Mouse (Mus musculus) Patski (cell line): Measurements from ENCODE around the gene Bicra. TPM values are rescaled to one million over a fixed set of nuclear protein-coding genes. Genes with fewer than 3 reads are reported as not detected.

ENCODE experiments used
- ATAC-seq: fragments of 100-300 bp; one replicate; pipeline ENCODE4 v1.8.0; 2021
- CTCF ChIA-PET: fragments of 350-600 bp; sonication (Branson Sonifier 250); formaldehyde crosslinking; loops from one replicate; lab custom pipeline; 2022; ENCODE audit warnings: inconsistent platforms; lab: Charles Lee
- POLR2A ChIA-PET: fragments of 350-600 bp; sonication (Branson Sonifier 250); formaldehyde crosslinking; loops from one replicate; lab custom pipeline; 2022; ENCODE audit warnings: antibody characterized with exemption, inconsistent platforms; lab: Charles Lee
- DNase-seq: peaks from one replicate; pipeline ENCODE4 v3.0.0-alpha.2; 2011; ENCODE audit warnings: low read depth, low spot score
- H3K27me3 ChIP-seq: fragments of 371-371 bp; one replicate; pipeline ENCODE4 v1.5.1; 2021
- CTCF ChIP-seq: fragments of 100-300 bp; IDR thresholded peaks from one replicate; pipeline ENCODE4 v1.5.1; 2021
- in situ Hi-C: fragments of 300-500 bp; cut with MboI; formaldehyde crosslinking; loops from 3 replicates; pipeline ENCODE4 v1.11.1; 2018; ENCODE audit warnings: low pct_unique_long_range_greater_than_20kb, mixed read lengths
- polyA plus RNA-seq: library from polyadenylated mRNA; unstranded; gene quantifications from one replicate; pipeline ENCODE4 v1.2.3, GENCODE M21; 2021

Bicra gene
- polyA plus RNA-seq, 1 experiment from 2014 or later = 10.8 TPM

DNA sequence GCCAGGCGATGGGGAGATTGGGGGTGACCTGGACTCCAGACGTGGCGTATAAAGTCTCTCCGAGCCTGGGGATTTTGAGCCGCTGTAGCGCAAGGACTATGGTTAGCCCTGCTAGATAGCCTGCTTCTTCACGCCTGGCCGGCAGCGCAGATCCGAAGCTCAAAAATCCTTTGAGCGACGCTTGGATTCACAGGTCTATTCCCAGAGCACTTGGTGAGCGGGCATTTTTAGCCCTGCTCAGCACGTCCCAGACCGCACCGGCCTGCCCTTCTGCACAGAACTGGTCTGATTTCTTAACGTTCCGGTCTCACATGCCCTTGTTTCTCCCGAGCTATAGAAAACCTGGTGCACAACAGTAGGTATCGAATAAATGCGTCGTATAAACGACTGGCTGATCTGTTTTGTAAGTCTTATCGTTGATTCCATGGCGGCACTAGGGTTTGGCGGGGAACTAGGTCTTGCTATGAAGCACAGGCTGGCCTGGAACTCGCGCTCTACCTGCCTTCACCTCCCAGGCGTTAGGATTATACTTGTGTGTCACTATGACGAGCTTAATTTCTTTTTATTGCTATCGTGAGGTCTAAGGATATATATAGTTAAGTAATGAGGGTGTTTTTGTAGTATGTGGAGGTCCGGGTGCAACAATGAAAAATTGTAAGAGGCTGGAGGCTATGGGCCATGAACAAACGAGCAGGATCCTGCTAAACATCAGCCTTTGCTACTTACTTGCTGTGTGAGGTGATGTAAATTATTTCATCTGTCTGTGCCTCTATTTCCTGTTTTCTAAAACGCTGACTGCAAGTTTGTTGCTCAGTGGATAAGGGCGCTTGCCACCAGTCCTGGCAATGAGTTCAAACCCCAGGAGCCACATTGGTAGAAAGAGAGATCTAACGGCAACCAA, 1.2 kb upstream of the Bicra start:
- ATAC-seq (peak; percentile 5), DNase-seq (no peak)
- in situ Hi-C loops = loop anchor here (5.0 kb wide), 1 partner anchor 67 kb away; no protein-coding TSS in a partner anchor
- no peaks in the 10 kb centered on the region for H3K27me3 ChIP-seq
- POLR2A ChIA-PET = interaction anchor here (1.0 kb wide), 1 partner anchor 61 kb away, joined by 3 read pairs; no protein-coding TSS in a partner anchor
- no peak for TF ChIP-seq CTCF
- CTCF ChIA-PET = interaction anchor here (1.1 to 5.6 kb wide), 2 partner anchors 65 to 75 kb away, joined by 4 to 84 read pairs; no protein-coding TSS in a partner anchor

DNA sequence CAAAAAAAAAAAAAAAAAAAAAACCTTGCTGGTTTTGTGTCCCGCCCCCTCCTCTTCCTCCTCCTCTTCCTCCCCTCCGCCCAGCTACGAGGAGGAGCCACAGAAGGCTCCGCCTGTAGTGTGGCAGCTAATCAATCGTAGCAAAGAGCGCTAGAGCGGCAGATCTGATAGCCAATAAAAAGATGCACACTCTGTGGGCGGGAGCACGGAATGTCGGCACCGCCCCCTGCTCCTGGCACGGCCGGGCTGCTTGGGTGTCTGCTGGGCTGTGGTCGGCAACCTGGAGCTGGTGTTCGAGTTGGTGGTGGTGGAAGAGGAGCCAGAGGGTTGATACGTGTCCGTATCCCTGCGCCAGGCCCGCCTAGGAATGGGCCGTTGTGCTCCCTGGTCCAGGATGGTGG, 443 bp upstream of the Bicra start:
- peak; percentile 96 for DNase-seq
- ChIA-PET CTCF (interaction anchor here (1.1 to 5.6 kb wide), 2 partner anchors 64 to 74 kb away, joined by 4 to 84 read pairs; no protein-coding TSS in a partner anchor), POLR2A (interaction anchor here (1.0 to 1.4 kb wide), 2 partner anchors 48 to 60 kb away, joined by 3 read pairs; no protein-coding TSS in a partner anchor)
- ATAC-seq = peak; percentile 89
- H3K27me3 ChIP-seq = no peaks in the 10 kb centered on the region
- TF ChIP-seq CTCF = no peak
- in situ Hi-C loops = loop anchor here (5.0 kb wide), 1 partner anchor 66 kb away; no protein-coding TSS in a partner anchor

DNA sequence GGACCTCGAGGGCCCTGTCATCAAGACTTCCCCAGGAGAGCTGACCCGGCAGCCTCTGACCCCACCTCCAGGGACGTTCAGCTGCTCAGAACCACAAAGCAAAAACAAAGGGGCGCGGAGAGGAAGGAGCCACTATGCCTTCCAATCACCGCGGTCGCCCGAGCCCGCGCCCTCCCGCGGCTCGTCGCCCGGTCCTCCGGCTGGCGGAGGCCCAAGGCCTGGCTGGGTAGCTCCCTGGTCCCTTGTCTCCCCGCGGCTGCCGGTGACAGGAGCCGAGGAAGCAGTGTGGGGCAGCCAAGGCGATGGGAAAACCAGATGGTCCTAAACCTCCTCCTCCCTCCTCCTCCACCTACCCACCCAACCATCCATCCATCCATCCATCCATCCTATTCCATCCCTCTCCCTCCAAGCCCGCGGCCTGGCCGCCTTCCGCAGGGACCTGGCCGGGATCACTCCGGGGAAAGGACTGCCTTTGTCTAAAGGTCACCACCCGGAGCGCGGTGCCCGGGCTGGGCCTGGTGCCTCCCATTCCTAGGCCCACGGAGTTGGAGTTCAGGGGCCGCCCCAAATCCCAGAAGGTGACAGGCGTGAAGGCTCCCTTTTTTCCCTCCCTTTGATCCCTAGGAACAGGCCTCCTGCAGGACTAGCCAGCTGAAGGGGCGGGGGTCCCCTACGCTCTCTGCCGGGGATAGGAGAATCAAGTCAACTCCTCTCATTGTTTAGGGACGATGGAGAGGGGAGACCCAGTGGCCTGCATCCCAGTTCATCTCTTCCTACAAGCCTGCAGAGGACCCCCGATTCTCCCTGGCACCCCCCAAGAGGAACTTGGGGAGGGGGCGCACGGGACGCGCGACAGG, 1.0 kb downstream of the Bicra start:
- DNase-seq = no peak
- CTCF ChIA-PET = interaction anchor here (2.5 kb wide), 1 partner anchor 64 kb away, joined by 8 read pairs; no protein-coding TSS in a partner anchor
- in situ Hi-C loops = loop anchor here (5.0 kb wide), 1 partner anchor 64 kb away; no protein-coding TSS in a partner anchor
- no peak for TF ChIP-seq CTCF
- ATAC-seq = peak; percentile 4
- H3K27me3 ChIP-seq = no peaks in the 10 kb centered on the region
- POLR2A ChIA-PET = interaction anchor here (0.7 to 1.4 kb wide), 6 partner anchors 13 to 738 kb away, joined by 3 to 5 read pairs (median 3); no protein-coding TSS in a partner anchor

DNA sequence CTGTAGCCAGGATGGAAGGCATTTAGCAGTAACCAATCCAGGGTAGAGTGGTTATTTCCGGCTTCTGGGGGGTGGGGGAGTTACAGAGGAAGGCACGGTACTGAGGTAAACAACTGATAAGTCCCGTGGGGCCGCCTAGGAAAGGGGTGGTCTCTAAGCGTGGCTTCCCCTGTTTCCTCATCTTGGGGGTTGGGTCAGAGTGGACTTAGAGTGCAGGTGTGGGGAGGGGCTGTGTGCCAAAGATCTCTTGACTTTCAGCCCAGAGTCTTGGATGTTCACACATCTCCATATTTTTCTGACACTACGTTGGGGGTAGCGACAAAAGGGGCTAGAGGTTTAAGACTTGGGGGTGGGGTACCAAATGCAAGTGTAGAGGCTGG, 1.6 kb downstream of the Bicra start:
- ChIA-PET POLR2A (interaction anchor here (1.2 to 1.4 kb wide), 2 partner anchors 13 to 71 kb away, joined by 3 to 4 read pairs; no protein-coding TSS in a partner anchor), CTCF (interaction anchor here (2.5 kb wide), 1 partner anchor 64 kb away, joined by 8 read pairs; no protein-coding TSS in a partner anchor)
- ATAC-seq (no peak), DNase-seq (no peak)
- TF ChIP-seq CTCF = no peak
- in situ Hi-C loops = loop anchor here (5.0 kb wide), 1 partner anchor 64 kb away; no protein-coding TSS in a partner anchor
- H3K27me3 ChIP-seq = no peaks in the 10 kb centered on the region

DNA sequence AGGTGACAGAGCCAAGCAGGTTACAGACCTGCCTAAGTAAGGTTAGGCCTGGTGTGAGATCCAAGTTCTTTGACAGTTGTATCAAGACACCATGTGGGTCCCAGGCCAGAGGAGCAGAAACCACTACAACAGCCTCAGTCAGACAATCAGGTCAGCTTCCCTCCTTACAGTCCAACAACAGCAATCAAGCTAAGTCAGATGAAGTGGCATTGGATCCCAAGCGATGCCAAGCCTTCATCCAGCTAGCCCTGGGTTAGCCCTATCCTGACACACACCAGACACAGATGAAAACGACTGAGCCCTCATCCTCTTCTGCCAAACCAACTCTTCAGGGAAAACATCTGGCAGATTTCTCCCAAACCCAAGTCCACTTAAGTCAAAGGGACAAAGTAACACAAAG, 2.2 kb downstream of the Bicra start:
- ATAC-seq = no peak
- TF ChIP-seq CTCF = no peak
- in situ Hi-C loops = loop anchor here (5.0 kb wide), 1 partner anchor 63 kb away; no protein-coding TSS in a partner anchor
- no peak for DNase-seq
- H3K27me3 ChIP-seq = no peaks in the 10 kb centered on the region
- CTCF ChIA-PET = interaction anchor here (2.5 kb wide), 1 partner anchor 63 kb away, joined by 8 read pairs; no protein-coding TSS in a partner anchor
- POLR2A ChIA-PET = no interaction called here

DNA sequence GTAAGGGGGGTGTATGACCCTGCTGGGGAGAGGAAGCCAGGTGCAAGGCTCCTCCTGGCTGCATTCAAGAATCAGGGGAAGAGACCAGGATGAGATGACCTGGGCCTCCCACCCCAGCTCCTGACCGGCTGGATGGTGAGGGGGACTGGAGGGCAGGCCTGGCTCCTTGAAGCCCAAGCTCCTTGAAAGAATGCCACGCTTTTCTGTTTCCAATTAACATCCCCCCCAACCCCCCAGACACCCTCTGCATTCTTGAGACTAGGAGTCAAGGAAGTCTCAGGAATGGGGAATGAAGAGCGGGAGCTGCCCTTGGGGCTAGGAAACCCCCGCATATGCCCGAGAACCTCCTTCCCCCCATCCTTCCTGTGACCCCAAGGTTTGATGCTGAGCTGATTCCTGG, 3.2 kb downstream of the Bicra start:
- ATAC-seq (no peak), DNase-seq (no peak)
- in situ Hi-C loops = no loop called here
- ChIA-PET POLR2A (interaction anchor here (0.7 to 1.2 kb wide), 3 partner anchors 8 to 53 kb away, joined by 6 to 9 read pairs (median 6); no protein-coding TSS in a partner anchor), CTCF (interaction anchor here (1.0 to 2.5 kb wide), 3 partner anchors 9 to 62 kb away, joined by 3 to 8 read pairs (median 4); no protein-coding TSS in a partner anchor)
- no peaks in the 10 kb centered on the region for H3K27me3 ChIP-seq
- TF ChIP-seq CTCF = no peak

DNA sequence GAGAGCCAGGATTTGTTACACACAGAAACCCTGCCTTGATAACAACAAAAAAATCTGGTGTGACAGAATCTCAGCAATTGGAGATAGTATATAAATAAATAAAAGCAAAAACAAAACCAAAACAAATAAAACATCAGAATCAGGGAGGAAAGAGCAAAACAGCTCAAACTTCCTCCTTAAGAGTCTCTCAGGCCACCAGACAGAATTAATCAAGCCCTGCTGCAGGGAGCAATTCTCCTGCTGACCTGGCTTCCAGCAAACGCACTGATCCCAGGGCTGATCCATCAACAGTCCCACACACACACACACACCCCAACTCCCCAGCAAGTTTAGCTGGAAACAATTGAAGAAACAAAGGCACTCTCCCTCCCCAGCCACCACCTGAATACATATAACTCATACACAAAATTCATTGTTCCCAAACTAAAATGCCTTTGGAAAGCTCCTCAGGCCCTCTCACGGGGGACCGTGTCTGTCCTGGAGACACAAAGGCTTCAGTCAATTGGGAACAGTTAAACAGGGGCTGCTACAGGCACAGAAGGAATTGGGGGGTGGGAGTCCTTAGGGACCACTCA, 3.8 kb downstream of the Bicra start:
- POLR2A ChIA-PET = interaction anchor here (0.7 to 1.2 kb wide), 3 partner anchors 9 to 53 kb away, joined by 6 to 9 read pairs (median 6); no protein-coding TSS in a partner anchor
- CTCF ChIA-PET = interaction anchor here (1.0 to 2.5 kb wide), 5 partner anchors 9 to 62 kb away, joined by 3 to 8 read pairs (median 4); no protein-coding TSS in a partner anchor

DNA sequence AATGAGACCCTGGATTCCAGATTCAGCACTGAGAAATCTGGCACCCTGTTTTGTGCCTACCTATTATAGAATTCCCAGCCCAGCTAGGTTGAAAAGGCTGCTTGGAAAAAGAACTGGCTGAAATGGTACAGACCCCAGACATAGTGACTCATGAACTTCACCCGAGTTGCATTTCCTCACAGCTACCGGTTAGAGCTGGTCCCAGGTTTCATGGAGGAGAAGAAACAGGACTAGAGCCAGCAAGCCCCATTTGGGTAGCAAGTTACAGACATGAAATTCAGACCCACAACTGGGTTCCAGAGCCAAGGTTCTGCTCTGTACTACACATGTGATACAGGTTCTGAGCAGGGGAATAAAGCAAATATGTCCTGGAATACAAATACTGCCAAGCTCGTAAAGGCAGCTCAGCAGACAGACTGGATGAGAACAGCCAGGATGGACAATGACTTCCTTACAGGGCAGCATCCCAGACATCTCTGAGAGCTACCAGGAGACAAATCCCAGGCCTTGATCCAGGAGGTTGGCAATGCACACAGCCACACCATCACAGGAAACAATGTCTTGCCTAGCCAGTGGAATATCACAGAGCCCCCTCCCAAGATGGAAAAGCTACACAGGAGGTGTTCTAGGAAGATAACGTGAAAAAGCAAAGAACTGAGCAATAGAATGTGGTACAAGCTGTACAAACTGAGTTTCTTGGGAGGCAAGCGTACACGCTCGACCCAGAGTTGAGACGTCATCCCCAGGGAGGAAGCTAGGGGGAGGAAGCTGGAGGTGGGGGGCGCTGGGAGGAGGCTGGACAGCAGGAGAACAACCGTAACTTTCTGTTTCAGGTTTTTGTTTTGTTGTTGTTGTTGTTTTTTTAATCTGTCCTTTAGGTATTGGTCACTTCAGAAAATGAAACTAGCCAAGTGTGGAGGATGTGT, 4.6 kb downstream of the Bicra start:
- ChIA-PET POLR2A (no interaction called here), CTCF (interaction anchor here (1.0 to 2.0 kb wide), 6 partner anchors 9 to 68 kb away, joined by 3 to 7 read pairs (median 4); no protein-coding TSS in a partner anchor)
- DNase-seq (no peak), ATAC-seq (no peak)
- TF ChIP-seq CTCF = no peak
- no peaks in the 10 kb centered on the region for H3K27me3 ChIP-seq
- in situ Hi-C loops = no loop called here

More for the DNA sequence above, 3.8 kb downstream of the Bicra start:
- in situ Hi-C loops = no loop called here
- H3K27me3 ChIP-seq = no peaks in the 10 kb centered on the region
- no peak for ATAC-seq
- DNase-seq = no peak
- TF ChIP-seq CTCF = no peak
